Mouse (Mus musculus): ENCODE results near the gene Vmn1r138. TPM values are rescaled to one million over a fixed set of nuclear protein-coding genes. Genes with fewer than 3 reads are reported as not detected.
"Not testable (repeated sequence)": the region's sequence is repeated elsewhere in the genome, so short reads cannot be mapped to it uniquely, and the experiment has no call there.

Vmn1r138 gene
- not detected in 2 replicates for polyA plus RNA-seq (2015; fragmentation: Nextera tagmentation; extraction: Ambion mirVana)

- H3K9me3 ChIP-seq; H3K36me3 ChIP-seq; H3K27me3 ChIP-seq (replicated peaks); H3K4me2 ChIP-seq; H3K4me1 ChIP-seq; H3K9ac ChIP-seq; H3K4me3 ChIP-seq; ATAC-seq (ENCODE audit: extremely low read depth, insufficient number of reproducible peaks, low FRiP score, low TSS enrichment); H3K27ac ChIP-seq (replicated peaks): not testable (repeated sequence)
- no CpG with 5 or more reads among the region's 2 CpGs for WGBS
Observed at GRCm38 (mm10) chr7:22028797-22029196, at the start of gene Vmn1r138. Gene Vmn1r138 (minus strand): TSS chr7:22028897.

GRCm38 (mm10) chr7:22068757-22069156 lies 40.1 kb upstream of the Vmn1r138 start, which contains the start of gene Vmn1r139:
Gene Vmn1r139 (plus strand): TSS chr7:22069057.
- H3K4me3 ChIP-seq; H3K4me2 ChIP-seq; H3K27ac ChIP-seq (replicated peaks); H3K9ac ChIP-seq; H3K9me3 ChIP-seq; H3K4me1 ChIP-seq; ATAC-seq (ENCODE audit: extremely low read depth, insufficient number of reproducible peaks, low FRiP score, low TSS enrichment); H3K36me3 ChIP-seq; H3K27me3 ChIP-seq (replicated peaks): not testable (repeated sequence)
- no CpG with 5 or more reads among the region's 7 CpGs for WGBS

- H3K4me1 ChIP-seq; ATAC-seq (ENCODE audit: extremely low read depth, insufficient number of reproducible peaks, low FRiP score, low TSS enrichment); H3K36me3 ChIP-seq; H3K4me3 ChIP-seq; H3K27ac ChIP-seq (replicated peaks); H3K9me3 ChIP-seq; H3K4me2 ChIP-seq; H3K27me3 ChIP-seq (replicated peaks); H3K9ac ChIP-seq: not testable (repeated sequence)
- no CpG with 5 or more reads among the region's 1 CpGs for WGBS
Observed at GRCm38 (mm10) chr7:22056205-22056604, 27.5 kb upstream of the Vmn1r138 start, which contains the start of gene Gm6176. Gene Gm6176 (minus strand): TSS chr7:22056305.

- WGBS: no CpG with 5 or more reads among the region's 3 CpGs
- not testable (repeated sequence) for H3K4me2 ChIP-seq; H3K9me3 ChIP-seq; H3K27ac ChIP-seq (replicated peaks); ATAC-seq (ENCODE audit: extremely low read depth, insufficient number of reproducible peaks, low FRiP score, low TSS enrichment); H3K4me3 ChIP-seq; H3K4me1 ChIP-seq; H3K9ac ChIP-seq; H3K36me3 ChIP-seq; H3K27me3 ChIP-seq (replicated peaks)
Observed at GRCm38 (mm10) chr7:21994287-21994686, 34.4 kb downstream of the Vmn1r138 start, which contains the start of gene Vmn1r137. Gene Vmn1r137 (plus strand): TSS chr7:21994587.

Other genes with a start within 250 kb of the Vmn1r138 start
- gene Gm4177, start 232.2 kb downstream of the Vmn1r138 start, polyA plus RNA-seq (2015; fragmentation: Nextera tagmentation; extraction: Ambion mirVana): not detected in 2 replicates
- gene Vmn1r135, start 196.5 kb downstream of the Vmn1r138 start, polyA plus RNA-seq (2015; fragmentation: Nextera tagmentation; extraction: Ambion mirVana): not detected in 2 replicates
- gene Gm5725, start 184.6 kb downstream of the Vmn1r138 start, polyA plus RNA-seq (2015; fragmentation: Nextera tagmentation; extraction: Ambion mirVana): not detected in 2 replicates
- gene Gm5891, start 107.6 kb downstream of the Vmn1r138 start, polyA plus RNA-seq (2015; fragmentation: Nextera tagmentation; extraction: Ambion mirVana): not detected in 2 replicates
- not detected in 2 replicates for gene Vmn1r137, start 34.3 kb downstream of the Vmn1r138 start, polyA plus RNA-seq (2015; fragmentation: Nextera tagmentation; extraction: Ambion mirVana)
- gene Gm6176, start 27.4 kb upstream of the Vmn1r138 start, polyA plus RNA-seq (2015; fragmentation: Nextera tagmentation; extraction: Ambion mirVana): not detected in 2 replicates
- gene Vmn1r139, start 40.2 kb upstream of the Vmn1r138 start, polyA plus RNA-seq (2015; fragmentation: Nextera tagmentation; extraction: Ambion mirVana): not detected in 2 replicates
- not detected in 2 replicates for gene Gm16451, start 89.3 kb upstream of the Vmn1r138 start, polyA plus RNA-seq (2015; fragmentation: Nextera tagmentation; extraction: Ambion mirVana)
- not detected in 2 replicates for gene Gm10666, start 105.8 kb upstream of the Vmn1r138 start, polyA plus RNA-seq (2015; fragmentation: Nextera tagmentation; extraction: Ambion mirVana)
- not detected in 2 replicates for gene Vmn1r142, start 135.1 kb upstream of the Vmn1r138 start, polyA plus RNA-seq (2015; fragmentation: Nextera tagmentation; extraction: Ambion mirVana)
- not detected in 2 replicates for gene Vmn1r143, start 160.5 kb upstream of the Vmn1r138 start, polyA plus RNA-seq (2015; fragmentation: Nextera tagmentation; extraction: Ambion mirVana)
- not detected in 2 replicates for gene Gm8653, start 172.4 kb upstream of the Vmn1r138 start, polyA plus RNA-seq (2015; fragmentation: Nextera tagmentation; extraction: Ambion mirVana)
- not detected in 2 replicates for gene Gm8453, start 200.6 kb upstream of the Vmn1r138 start, polyA plus RNA-seq (2015; fragmentation: Nextera tagmentation; extraction: Ambion mirVana)

Data from heart, embryonic 13.5 days (tissue).